Mouse (Mus musculus): ENCODE data around the gene Pdxk.
"Not testable (repeated sequence)": the region's sequence is repeated elsewhere in the genome, so short reads cannot be mapped to it uniquely, and the experiment has no call there.

The Pdxk gene

GRCm38 (mm10) chr10:78417888-78418287 lies 46.9 kb downstream of the Pdxk start:
- DNase-seq (ENCODE audit: low read depth, low spot score), result no peak

- not testable (repeated sequence) for DNase-seq (ENCODE audit: low read depth, low spot score)
Observed at GRCm38 (mm10) chr10:78414936-78415335, 49.8 kb downstream of the Pdxk start.

DNA sequence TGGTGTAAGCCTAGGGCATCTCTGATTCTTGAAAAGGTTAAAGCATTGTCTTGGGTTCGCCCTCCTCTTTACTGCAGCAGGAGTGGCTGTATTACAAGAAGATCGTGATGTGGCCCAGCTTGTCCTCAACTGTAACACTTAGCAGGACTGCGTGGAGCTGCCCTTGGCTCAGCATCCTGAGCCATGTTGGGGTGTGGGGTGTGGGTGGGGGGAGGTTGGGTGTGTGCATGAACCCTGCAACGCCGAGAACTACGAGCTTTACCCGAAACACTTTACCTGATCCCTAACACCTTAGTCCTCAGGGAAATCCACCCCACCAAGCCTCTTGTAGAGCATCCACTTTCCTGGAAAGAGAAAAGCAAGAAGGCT lies 51.6 kb downstream of the Pdxk start:
- no peak for DNase-seq (ENCODE audit: low read depth, low spot score)

- DNase-seq (ENCODE audit: low read depth, low spot score), result peak; percentile 89
Observed at GRCm38 (mm10) chr10:78412319-78413151, 52.2 kb downstream of the Pdxk start, which contains the start of gene Rrp1. Rrp1 (minus strand) TSS chr10:78413043.

DNA sequence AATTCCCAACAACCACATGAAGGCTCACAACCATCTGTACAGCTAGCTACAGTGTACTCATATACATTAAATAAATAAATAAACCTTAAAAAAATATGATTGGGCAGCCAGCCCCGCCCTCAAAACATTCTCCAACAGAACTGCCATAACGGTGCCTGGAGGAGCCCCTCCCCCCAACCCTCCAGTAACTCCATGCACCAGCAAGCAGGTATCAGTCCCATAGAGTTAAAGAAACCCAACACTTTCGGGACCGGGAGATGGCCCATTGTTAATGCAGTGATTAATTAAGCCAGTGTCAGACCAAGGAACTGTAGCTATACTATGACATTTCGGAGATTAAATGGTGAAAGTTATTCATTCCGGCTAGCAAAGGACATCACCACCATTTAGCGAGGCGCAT lies 52.9 kb downstream of the Pdxk start:
- DNase-seq (ENCODE audit: low read depth, low spot score), result no peak

- no peak for DNase-seq (ENCODE audit: low read depth, low spot score)
Observed at GRCm38 (mm10) chr10:78409035-78409788, 55.6 kb downstream of the Pdxk start.

GRCm38 (mm10) chr10:78407132-78407531 lies 57.6 kb downstream of the Pdxk start:
- DNase-seq (ENCODE audit: low read depth, low spot score), result no peak

- no peak for DNase-seq (ENCODE audit: low read depth, low spot score)
Observed at GRCm38 (mm10) chr10:78406152-78406551, 58.6 kb downstream of the Pdxk start.

DNA sequence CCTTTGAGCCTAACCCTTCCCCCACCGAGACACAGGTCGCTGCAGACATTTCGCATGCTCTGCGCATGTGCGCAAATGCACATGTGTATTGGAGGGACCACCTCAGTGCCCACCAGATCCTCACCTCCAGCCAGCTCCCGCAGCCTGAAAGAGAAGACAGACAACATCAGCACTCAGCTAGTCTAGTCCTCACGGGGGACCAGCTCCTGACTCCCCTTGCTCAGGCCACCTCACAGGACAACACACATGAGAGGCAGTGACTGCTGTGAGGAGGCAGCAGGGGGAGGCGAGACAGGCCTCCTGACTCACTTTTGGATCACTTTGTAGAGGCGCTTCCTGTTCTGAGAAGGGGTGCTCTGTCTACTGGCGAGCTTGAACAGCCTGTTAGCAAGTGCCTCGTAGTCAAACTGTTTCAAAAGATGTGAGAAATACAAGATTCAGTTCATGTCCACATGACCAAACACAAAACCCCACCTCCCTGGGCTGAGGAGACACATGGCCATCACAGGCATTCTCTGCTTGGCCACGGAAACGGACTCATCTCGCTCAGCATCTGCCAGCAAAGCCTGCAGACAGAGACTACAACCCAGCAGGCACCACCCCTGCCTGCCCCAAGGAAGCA lies 62.4 kb downstream of the Pdxk start:
- DNase-seq (ENCODE audit: low read depth, low spot score), result no peak

DNA sequence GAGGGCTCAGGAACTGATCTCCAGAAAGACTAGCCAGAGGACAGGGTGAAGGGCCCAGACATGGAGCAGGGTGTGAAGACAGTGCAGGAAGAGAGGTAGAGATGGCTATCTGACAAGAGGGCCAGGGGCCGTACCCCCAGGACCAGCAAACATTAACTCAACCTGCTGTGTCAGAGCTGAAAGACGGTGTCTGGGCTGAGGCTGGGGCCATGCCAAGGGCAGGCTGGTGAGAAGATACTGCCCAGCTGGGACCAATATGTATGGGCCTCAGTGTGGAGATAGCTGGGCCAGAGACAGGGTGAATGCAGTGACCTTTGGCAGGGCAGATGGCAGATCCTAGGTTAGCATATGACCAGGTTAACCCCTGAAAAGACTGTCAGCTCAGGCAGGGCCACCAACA lies 63.6 kb downstream of the Pdxk start:
- no peak for DNase-seq (ENCODE audit: low read depth, low spot score)

DNA sequence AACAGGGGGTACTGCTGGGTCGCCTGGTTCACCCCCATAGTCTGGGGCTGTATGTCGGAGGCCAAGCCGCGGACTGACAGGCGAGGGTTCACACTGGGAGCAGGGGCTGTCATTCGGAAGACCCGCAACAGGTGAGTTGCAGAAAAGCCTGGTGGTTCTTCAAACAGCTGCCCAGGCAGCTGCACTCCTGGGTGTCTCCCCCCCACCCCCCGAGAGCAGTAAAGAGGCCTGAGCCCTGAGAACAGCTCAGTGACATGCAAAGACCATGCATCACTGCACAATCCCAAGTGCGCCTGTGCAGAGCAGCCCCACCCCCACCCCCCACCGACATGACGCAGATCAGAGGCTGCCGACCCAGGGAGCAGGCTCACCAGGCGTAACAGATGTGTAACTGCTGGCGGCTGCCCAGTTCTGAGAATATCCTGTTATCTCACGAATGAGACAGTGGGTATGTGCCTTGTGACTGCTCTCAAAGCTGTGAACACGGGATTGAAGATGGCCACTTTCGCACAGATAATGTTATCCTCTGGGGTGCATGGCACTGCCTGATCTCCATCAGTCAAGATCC lies 65.6 kb downstream of the Pdxk start:
- DNase-seq (ENCODE audit: low read depth, low spot score), result no peak

- no peak for DNase-seq (ENCODE audit: low read depth, low spot score)
Observed at GRCm38 (mm10) chr10:78396625-78396885, 68.2 kb downstream of the Pdxk start.

DNA sequence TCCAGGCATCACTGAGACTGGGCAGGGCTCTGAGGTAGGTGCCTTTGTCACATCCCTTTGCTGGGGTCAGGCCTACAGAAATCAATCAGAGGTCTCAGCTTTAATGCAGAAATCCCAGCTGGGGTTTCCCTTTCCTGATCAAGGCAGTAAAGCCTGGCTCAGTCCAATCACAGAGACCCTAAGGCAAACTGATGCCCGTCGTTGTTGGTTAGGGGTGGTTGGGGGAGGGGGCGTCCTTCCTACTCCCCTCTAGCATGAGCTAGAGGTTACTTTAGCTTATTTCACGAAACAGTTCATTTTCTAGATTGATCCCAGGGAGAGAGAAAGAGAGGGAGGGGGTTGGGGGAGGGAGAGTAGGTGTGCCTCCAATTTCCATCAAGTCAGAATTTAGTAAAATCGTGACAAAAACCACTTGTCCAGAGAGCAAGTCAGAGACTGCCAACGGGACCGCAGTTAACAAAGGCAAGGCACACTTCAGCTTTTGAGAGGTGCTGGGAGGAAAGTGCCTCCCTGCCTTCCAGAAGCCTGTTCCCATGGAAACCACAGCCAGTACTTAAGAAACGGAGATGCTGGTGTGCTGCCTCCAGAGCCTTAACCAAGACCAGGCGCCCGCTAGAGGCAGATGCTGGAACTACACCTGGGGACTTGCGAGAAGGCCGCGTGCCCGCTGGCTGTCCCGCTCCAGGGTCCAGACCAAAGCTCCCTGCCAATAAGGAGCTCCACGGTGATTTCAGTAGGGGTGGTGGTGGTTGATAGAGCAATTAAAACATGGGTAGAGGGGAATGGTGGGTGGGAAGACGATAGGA lies 68.8 kb downstream of the Pdxk start:
- DNase-seq (ENCODE audit: low read depth, low spot score), result peak; percentile 88

DNA sequence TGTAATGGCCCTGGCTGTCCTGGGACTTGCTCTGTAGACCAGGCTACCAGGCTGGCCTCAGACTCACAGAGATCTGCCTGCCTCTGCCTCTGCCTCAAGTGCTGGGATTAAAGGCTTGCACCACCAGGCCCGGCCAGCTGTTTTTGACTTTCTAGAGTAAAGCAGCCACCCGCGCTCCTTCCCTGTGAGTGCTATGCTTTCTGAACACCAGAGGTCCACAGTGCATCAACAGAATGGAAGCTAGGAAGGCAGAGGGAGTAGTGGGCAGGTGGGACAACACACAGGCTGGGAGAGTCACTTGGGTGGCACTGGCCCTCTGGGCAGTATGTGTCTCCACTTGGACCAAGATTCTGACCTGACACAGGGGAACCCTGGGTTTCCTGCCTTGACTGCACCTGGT lies 69.4 kb downstream of the Pdxk start:
- DNase-seq (ENCODE audit: low read depth, low spot score), result no peak

DNA sequence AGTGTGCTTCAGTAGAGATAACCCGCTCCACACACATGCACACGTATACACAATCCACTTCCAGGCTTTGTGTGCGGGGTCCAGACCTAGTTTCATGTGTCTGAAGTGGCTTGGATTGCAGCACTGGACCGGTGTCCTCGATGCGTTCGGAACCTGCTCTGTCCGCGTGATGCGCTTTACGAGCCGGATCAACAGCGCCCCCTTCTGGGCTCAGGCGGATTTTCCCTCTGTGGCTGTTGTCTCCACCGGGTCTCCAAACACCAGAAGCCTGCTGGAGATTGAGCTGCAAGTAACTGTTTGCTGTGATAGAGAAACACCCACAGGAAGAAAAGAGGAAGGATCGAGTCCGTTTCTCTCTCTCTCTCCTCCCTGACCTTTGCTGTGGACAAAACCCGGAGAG lies 72.7 kb downstream of the Pdxk start:
- DNase-seq (ENCODE audit: low read depth, low spot score), result peak; percentile 56

DNA sequence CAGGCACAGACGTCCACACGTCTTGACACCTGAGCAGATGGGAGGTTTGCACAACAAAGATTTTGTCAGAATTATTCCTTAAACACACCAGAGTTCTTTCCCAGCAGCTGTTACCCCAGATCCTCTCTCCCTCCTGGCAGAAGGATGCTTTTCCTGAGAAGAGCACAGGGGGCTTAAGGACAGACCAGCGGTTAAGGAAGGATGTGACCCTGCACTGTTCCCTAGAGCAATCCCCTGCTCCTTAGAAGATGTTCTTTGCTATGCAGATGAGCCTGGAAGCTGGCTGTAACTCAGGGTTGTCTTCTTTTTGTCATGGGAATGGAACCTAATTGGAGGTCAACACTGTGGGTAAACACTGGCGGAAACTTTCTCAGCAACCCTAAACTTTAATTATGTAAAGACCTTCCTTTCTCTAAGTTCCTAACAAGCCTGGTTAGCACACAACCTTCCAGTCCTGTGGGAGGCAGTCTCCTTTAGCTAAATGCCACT lies 73.7 kb downstream of the Pdxk start:
- no peak for DNase-seq (ENCODE audit: low read depth, low spot score)

DNA sequence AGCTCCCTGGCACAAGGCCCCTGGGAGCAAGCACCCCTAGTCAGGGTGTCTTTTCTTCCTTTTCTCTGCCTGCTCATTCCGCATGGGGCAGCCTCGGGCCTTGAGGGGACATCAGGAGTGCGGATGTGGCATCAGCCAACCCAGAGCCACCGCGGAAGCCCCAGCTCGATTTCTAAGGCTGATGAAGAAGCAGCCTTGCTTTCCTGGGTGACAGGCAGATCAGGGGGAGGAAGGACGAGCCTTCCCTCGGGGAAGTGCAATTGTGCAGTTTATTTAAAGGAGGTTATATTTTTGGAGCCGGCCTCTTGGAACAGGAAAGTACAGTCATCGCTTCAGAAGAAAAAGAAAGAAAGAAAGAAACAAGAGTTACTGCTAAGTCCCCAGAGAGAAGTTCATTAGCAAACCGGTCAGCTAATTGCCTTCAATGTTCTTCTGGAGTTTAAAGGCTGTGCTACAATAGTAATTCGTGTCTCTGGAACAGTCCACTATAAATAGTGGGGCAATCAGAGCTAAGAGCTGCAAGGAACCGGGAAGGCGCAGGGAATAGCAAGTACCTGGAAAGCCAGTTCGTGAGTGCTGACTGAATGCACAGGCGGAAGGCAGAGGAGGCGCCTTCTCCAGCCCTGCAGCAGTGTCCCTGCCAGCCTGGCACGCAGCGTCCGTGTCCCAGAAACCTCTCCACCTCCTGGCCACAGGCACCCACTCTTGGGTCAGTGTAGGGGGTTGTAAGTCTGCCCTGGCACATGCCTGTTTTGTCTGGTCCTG lies 76.4 kb downstream of the Pdxk start:
- DNase-seq (ENCODE audit: low read depth, low spot score), result no peak

Data from WW6 (cell line).